Mouse (Mus musculus) hindbrain, embryonic 15.5 days (tissue): Measurements from ENCODE around the gene Atxn1. TPM values are rescaled to one million over a fixed set of nuclear protein-coding genes. Genes with fewer than 3 reads are reported as not detected.

Source experiments
- ATAC-seq: fragments of 200-750 bp; cut with Nextera tagmentation; 2 replicates; pipeline ENCODE4 v1.8.0; 2017; ENCODE audit warnings: low read depth, moderate number of reproducible peaks, moderate TSS enrichment; ENCODE audit not compliant: low FRiP score
- H3K27ac ChIP-seq: fragments of 300-500 bp; sonication (generic); replicated peaks from 2 replicates; pipeline ENCODE4 v1.5.1; 2015; ENCODE audit warnings: mild to moderate bottlenecking, inconsistent platforms
- H3K27me3 ChIP-seq: fragments of 300-500 bp; sonication (generic); 2 replicates; pipeline ENCODE4 v1.6.1; 2015; ENCODE audit warnings: control low read depth, inconsistent platforms
- H3K36me3 ChIP-seq: fragments of 300-500 bp; sonication (generic); 2 replicates; pipeline ENCODE4 v1.6.1; 2015; ENCODE audit warnings: control low read depth, inconsistent platforms
- H3K4me1 ChIP-seq: fragments of 300-500 bp; sonication (generic); replicated peaks from 2 replicates; pipeline ENCODE4 v1.6.1; 2015; ENCODE audit warnings: control low read depth, inconsistent platforms
- H3K4me2 ChIP-seq: fragments of 300-500 bp; sonication (generic); 2 replicates; pipeline ENCODE4 v1.6.1; 2015; ENCODE audit warnings: moderate library complexity, mild to moderate bottlenecking, inconsistent platforms
- H3K4me3 ChIP-seq: fragments of 300-500 bp; sonication (generic); 2 replicates; pipeline ENCODE4 v1.5.1; 2015; ENCODE audit warnings: mild to moderate bottlenecking, inconsistent platforms
- H3K9ac ChIP-seq: fragments of 300-500 bp; sonication (generic); 2 replicates; pipeline ENCODE4 v1.6.1; 2015; ENCODE audit warnings: inconsistent platforms
- H3K9me3 ChIP-seq: fragments of 300-500 bp; sonication (generic); 2 replicates; pipeline ENCODE4 v1.6.1; 2016; ENCODE audit warnings: control low read depth, inconsistent platforms
- WGBS: fragments of 180-500 bp; shearing (Covaris S2); methylation state at CpG from one replicate; pipeline ENCODE4 v1.1.7; 2015; 5-methylcytosine and 5-hydroxymethylcytosine counted together
- polyA plus RNA-seq: library from polyadenylated mRNA; unstranded; fragments of >200 nt; fragmentation: Nextera tagmentation; extraction: Ambion mirVana; gene quantifications from 2 replicates; pipeline ENCODE4 v1.2.1, GENCODE M21; 2015

Atxn1 gene
- 7.8 and 8.1 TPM in 2 replicates for polyA plus RNA-seq

GRCm38 (mm10) chr13:45964853-45965593 is at the start of gene Atxn1:
TSS of gene Atxn1 (minus strand) at chr13:45965008.
- under 1% methylated on average over 38 of the region's 53 CpGs for WGBS
- Histone ChIP-seq H3K4me1 (peaks cover 44% of the 10 kb centered on the region), H3K9me3 (no peaks in the 10 kb centered on the region), H3K27me3 (no peaks in the 10 kb centered on the region), H3K9ac (peak within 1 kb of the TSS; percentile 94), H3K36me3 (no peaks in the 10 kb centered on the region), H3K27ac (peak within 1 kb of the TSS; percentile 95), H3K4me2 (peak within 1 kb of the TSS; percentile 95), H3K4me3 (peak within 1 kb of the TSS; percentile 85)
- ATAC-seq: peak; percentile 83

- Histone ChIP-seq H3K27ac (no peak overlapping the region), H3K4me2 (no peak overlapping the region), H3K27me3 (no peaks in the 10 kb centered on the region), H3K4me1 (peaks cover 32% of the 10 kb centered on the region), H3K4me3 (no peak overlapping the region), H3K9me3 (no peaks in the 10 kb centered on the region), H3K9ac (no peak overlapping the region), H3K36me3 (no peaks in the 10 kb centered on the region)
- WGBS: 37% methylated on average over 9 of the region's 9 CpGs
- ATAC-seq: no peak
Measured at GRCm38 (mm10) chr13:46011232-46011631, 46.4 kb upstream of the Atxn1 start.

GRCm38 (mm10) chr13:46010075-46010474 is 45.3 kb upstream of the Atxn1 start:
- 79% methylated on average over 12 of the region's 12 CpGs for WGBS
- no peaks in the 10 kb centered on the region for H3K36me3 ChIP-seq
- H3K4me2 ChIP-seq: no peak overlapping the region
- no peak overlapping the region for H3K9ac ChIP-seq
- peak overlapping the region; percentile 76; the same call in 1 of the 2 replicates for H3K27ac ChIP-seq
- H3K27me3 ChIP-seq: no peaks in the 10 kb centered on the region
- peaks cover 40% of the 10 kb centered on the region for H3K4me1 ChIP-seq
- H3K9me3 ChIP-seq: no peaks in the 10 kb centered on the region
- H3K4me3 ChIP-seq: no peak overlapping the region
- ATAC-seq: no peak

- peak overlapping the region; percentile 25 for H3K4me3 ChIP-seq
- H3K27ac ChIP-seq: peak overlapping the region; percentile 76
- 6% methylated on average over 30 of the region's 30 CpGs for WGBS
- H3K4me2 ChIP-seq: peak overlapping the region; percentile 53
- H3K36me3 ChIP-seq: no peaks in the 10 kb centered on the region
- H3K27me3 ChIP-seq: no peaks in the 10 kb centered on the region
- peak overlapping the region; percentile 37; the same call in 1 of the 2 replicates for H3K9ac ChIP-seq
- no peaks in the 10 kb centered on the region for H3K9me3 ChIP-seq
- peak; percentile 19; the same call in 1 of the 2 replicates for ATAC-seq
- peaks cover 40% of the 10 kb centered on the region for H3K4me1 ChIP-seq
Measured at GRCm38 (mm10) chr13:46008831-46009666, 44.2 kb upstream of the Atxn1 start.

- H3K27ac ChIP-seq: peak overlapping the region; percentile 68
- H3K9me3 ChIP-seq: no peaks in the 10 kb centered on the region
- no peaks in the 10 kb centered on the region for H3K36me3 ChIP-seq
- H3K9ac ChIP-seq: no peak overlapping the region
- ATAC-seq: peak; percentile 87
- WGBS: 3% methylated on average over 4 of the region's 4 CpGs
- H3K4me3 ChIP-seq: no peak overlapping the region
- peaks cover 40% of the 10 kb centered on the region for H3K4me1 ChIP-seq
- H3K4me2 ChIP-seq: peak overlapping the region; percentile 46
- H3K27me3 ChIP-seq: no peaks in the 10 kb centered on the region
Measured at GRCm38 (mm10) chr13:46006211-46007102, 41.6 kb upstream of the Atxn1 start.

GRCm38 (mm10) chr13:46005656-46006055 is 40.8 kb upstream of the Atxn1 start:
- Histone ChIP-seq H3K36me3 (no peaks in the 10 kb centered on the region), H3K4me2 (peak overlapping the region; percentile 46), H3K4me1 (peaks cover 40% of the 10 kb centered on the region), H3K27ac (peak overlapping the region; percentile 68), H3K9me3 (no peaks in the 10 kb centered on the region), H3K9ac (no peak overlapping the region), H3K4me3 (no peak overlapping the region), H3K27me3 (no peaks in the 10 kb centered on the region)
- 57% methylated on average over 7 of the region's 7 CpGs for WGBS
- no peak for ATAC-seq

GRCm38 (mm10) chr13:46001356-46001755 is 36.5 kb upstream of the Atxn1 start:
- no peak overlapping the region for H3K27ac ChIP-seq
- H3K4me2 ChIP-seq: no peak overlapping the region
- WGBS: 87% methylated on average over 5 of the region's 5 CpGs
- no peaks in the 10 kb centered on the region for H3K27me3 ChIP-seq
- H3K4me1 ChIP-seq: peaks cover 9% of the 10 kb centered on the region
- H3K4me3 ChIP-seq: no peak overlapping the region
- H3K9me3 ChIP-seq: no peaks in the 10 kb centered on the region
- H3K36me3 ChIP-seq: no peaks in the 10 kb centered on the region
- ATAC-seq: no peak
- no peak overlapping the region for H3K9ac ChIP-seq

GRCm38 (mm10) chr13:45992953-45993352 is 28.1 kb upstream of the Atxn1 start:
- Histone ChIP-seq H3K4me3 (no peak overlapping the region), H3K9ac (no peak overlapping the region), H3K4me1 (no peaks in the 10 kb centered on the region), H3K36me3 (no peaks in the 10 kb centered on the region), H3K9me3 (no peaks in the 10 kb centered on the region), H3K27ac (no peak overlapping the region), H3K27me3 (no peaks in the 10 kb centered on the region), H3K4me2 (no peak overlapping the region)
- no peak for ATAC-seq
- 91% methylated on average over 9 of the region's 9 CpGs for WGBS

GRCm38 (mm10) chr13:45990486-45990885 is 25.7 kb upstream of the Atxn1 start:
- no peak overlapping the region for H3K27ac ChIP-seq
- WGBS: 78% methylated on average over 5 of the region's 5 CpGs
- H3K9ac ChIP-seq: no peak overlapping the region
- ATAC-seq: no peak
- H3K4me2 ChIP-seq: no peak overlapping the region
- H3K27me3 ChIP-seq: no peaks in the 10 kb centered on the region
- no peaks in the 10 kb centered on the region for H3K9me3 ChIP-seq
- no peaks in the 10 kb centered on the region for H3K36me3 ChIP-seq
- no peak overlapping the region for H3K4me3 ChIP-seq
- H3K4me1 ChIP-seq: no peaks in the 10 kb centered on the region

GRCm38 (mm10) chr13:45979246-45979645 is 14.4 kb upstream of the Atxn1 start:
- H3K27me3 ChIP-seq: no peaks in the 10 kb centered on the region
- no peaks in the 10 kb centered on the region for H3K9me3 ChIP-seq
- H3K4me1 ChIP-seq: no peaks in the 10 kb centered on the region
- H3K4me2 ChIP-seq: no peak overlapping the region
- no peak overlapping the region for H3K27ac ChIP-seq
- H3K9ac ChIP-seq: no peak overlapping the region
- no peak for ATAC-seq
- H3K4me3 ChIP-seq: no peak overlapping the region
- 28% methylated on average over 5 of the region's 5 CpGs for WGBS
- no peaks in the 10 kb centered on the region for H3K36me3 ChIP-seq

GRCm38 (mm10) chr13:45976894-45977293 is 12.1 kb upstream of the Atxn1 start:
- Histone ChIP-seq H3K36me3 (no peaks in the 10 kb centered on the region), H3K4me2 (no peak overlapping the region), H3K27ac (no peak overlapping the region), H3K27me3 (no peaks in the 10 kb centered on the region), H3K4me1 (0 out of 2 replicates have a peak, but pooled peaks cover 3% of the 10 kb centered on the region), H3K4me3 (no peak overlapping the region), H3K9ac (no peak overlapping the region), H3K9me3 (no peaks in the 10 kb centered on the region)
- peak; percentile 48; the same call in 1 of the 2 replicates for ATAC-seq
- 38% methylated on average over 1 of the region's 1 CpGs for WGBS
